Mouse (Mus musculus): ENCODE measurements around the gene Tbc1d23. TPM values are rescaled to one million over a fixed set of nuclear protein-coding genes. Genes with fewer than 3 reads are reported as not detected.

Gene Tbc1d23
- 5.4 and 21.4 TPM in 2 replicates for polyA plus RNA-seq (2011; ENCODE audit: insufficient read depth, insufficient read length, low replicate concordance, missing spikeins)

- WGBS, result under 1% methylated on average over 41 of the region's 42 CpGs
These were observed at the start of gene Tbc1d23 for GRCm38 (mm10) chr16:57231089-57231936. Tbc1d23 (minus strand) TSS chr16:57231504.

GRCm38 (mm10) chr16:57280221-57281217 is 49.2 kb upstream of the Tbc1d23 start:
- TF ChIP-seq POLR2A (IDR thresholded peaks at IDR 0.05; ENCODE audit: borderline replicate concordance, control insufficient read depth, low read depth, low read length), result no peak
- WGBS, result 67% methylated on average over 31 of the region's 31 CpGs
- no peaks in the 10 kb centered on the region for H3K4me1 ChIP-seq (ENCODE audit: control insufficient read depth, insufficient read depth, low read length)
- H3K27ac ChIP-seq (ENCODE audit: control insufficient read depth, insufficient read depth, low read depth, low read length, poor library complexity), result no peak overlapping the region
- no peak overlapping the region for H3K4me3 ChIP-seq (replicated peaks; ENCODE audit: control insufficient read depth, low read depth, low read length)

More at GRCm38 (mm10) chr16:57231089-57231936, at the start of gene Tbc1d23:
- Histone ChIP-seq H3K4me1 (ENCODE audit: control insufficient read depth, insufficient read depth, low read length) (no peaks in the 10 kb centered on the region), H3K27ac (ENCODE audit: control insufficient read depth, insufficient read depth, low read depth, low read length, poor library complexity) (peak within 1 kb of the TSS; percentile 81), H3K4me3 (replicated peaks; ENCODE audit: control insufficient read depth, low read depth, low read length) (peak within 1 kb of the TSS; percentile 80)
- TF ChIP-seq POLR2A (IDR thresholded peaks at IDR 0.05; ENCODE audit: borderline replicate concordance, control insufficient read depth, low read depth, low read length), result peak; percentile 58
- no peak for TF ChIP-seq CTCF (IDR thresholded peaks at IDR 0.05; ENCODE audit: control insufficient read depth, insufficient read depth, low read length)

- H3K4me3 ChIP-seq (replicated peaks; ENCODE audit: control insufficient read depth, low read depth, low read length), result no peak overlapping the region
- WGBS, result 78% methylated on average over 12 of the region's 12 CpGs
- no peak overlapping the region for H3K27ac ChIP-seq (ENCODE audit: control insufficient read depth, insufficient read depth, low read depth, low read length, poor library complexity)
- no peaks in the 10 kb centered on the region for H3K4me1 ChIP-seq (ENCODE audit: control insufficient read depth, insufficient read depth, low read length)
- TF ChIP-seq POLR2A (IDR thresholded peaks at IDR 0.05; ENCODE audit: borderline replicate concordance, control insufficient read depth, low read depth, low read length), result no peak
- TF ChIP-seq CTCF (IDR thresholded peaks at IDR 0.05; ENCODE audit: control insufficient read depth, insufficient read depth, low read length), result no peak
These were observed 47.8 kb upstream of the Tbc1d23 start for GRCm38 (mm10) chr16:57278976-57279626.

GRCm38 (mm10) chr16:57269751-57270150 is 38.4 kb upstream of the Tbc1d23 start:
- Histone ChIP-seq H3K4me1 (ENCODE audit: control insufficient read depth, insufficient read depth, low read length) (no peaks in the 10 kb centered on the region), H3K27ac (ENCODE audit: control insufficient read depth, insufficient read depth, low read depth, low read length, poor library complexity) (no peak overlapping the region), H3K4me3 (replicated peaks; ENCODE audit: control insufficient read depth, low read depth, low read length) (no peak overlapping the region)
- WGBS, result 92% methylated on average over 13 of the region's 13 CpGs
- TF ChIP-seq POLR2A (IDR thresholded peaks at IDR 0.05; ENCODE audit: borderline replicate concordance, control insufficient read depth, low read depth, low read length), result no peak
- no peak for TF ChIP-seq CTCF (IDR thresholded peaks at IDR 0.05; ENCODE audit: control insufficient read depth, insufficient read depth, low read length)

- TF ChIP-seq CTCF (IDR thresholded peaks at IDR 0.05; ENCODE audit: control insufficient read depth, insufficient read depth, low read length), result no peak
- TF ChIP-seq POLR2A (IDR thresholded peaks at IDR 0.05; ENCODE audit: borderline replicate concordance, control insufficient read depth, low read depth, low read length), result no peak
These were observed 36.9 kb upstream of the Tbc1d23 start for GRCm38 (mm10) chr16:57268058-57268841.

GRCm38 (mm10) chr16:57267068-57267467 is 35.8 kb upstream of the Tbc1d23 start:
- TF ChIP-seq CTCF (IDR thresholded peaks at IDR 0.05; ENCODE audit: control insufficient read depth, insufficient read depth, low read length), result no peak
- no peak for TF ChIP-seq POLR2A (IDR thresholded peaks at IDR 0.05; ENCODE audit: borderline replicate concordance, control insufficient read depth, low read depth, low read length)
- H3K27ac ChIP-seq (ENCODE audit: control insufficient read depth, insufficient read depth, low read depth, low read length, poor library complexity), result no peak overlapping the region
- no peaks in the 10 kb centered on the region for H3K4me1 ChIP-seq (ENCODE audit: control insufficient read depth, insufficient read depth, low read length)
- H3K4me3 ChIP-seq (replicated peaks; ENCODE audit: control insufficient read depth, low read depth, low read length), result no peak overlapping the region
- WGBS, result 35% methylated on average over 1 of the region's 1 CpGs

More at GRCm38 (mm10) chr16:57268058-57268841, 36.9 kb upstream of the Tbc1d23 start:
- no peak overlapping the region for H3K27ac ChIP-seq (ENCODE audit: control insufficient read depth, insufficient read depth, low read depth, low read length, poor library complexity)
- no peaks in the 10 kb centered on the region for H3K4me1 ChIP-seq (ENCODE audit: control insufficient read depth, insufficient read depth, low read length)
- WGBS, result 87% methylated on average over 14 of the region's 14 CpGs
- H3K4me3 ChIP-seq (replicated peaks; ENCODE audit: control insufficient read depth, low read depth, low read length), result no peak overlapping the region

GRCm38 (mm10) chr16:57260152-57260551 is 28.8 kb upstream of the Tbc1d23 start:
- H3K4me3 ChIP-seq (replicated peaks; ENCODE audit: control insufficient read depth, low read depth, low read length), result no peak overlapping the region
- H3K27ac ChIP-seq (ENCODE audit: control insufficient read depth, insufficient read depth, low read depth, low read length, poor library complexity), result no peak overlapping the region
- WGBS, result 82% methylated on average over 10 of the region's 10 CpGs
- no peaks in the 10 kb centered on the region; the same call in 1 of the 2 replicates for H3K4me1 ChIP-seq (ENCODE audit: control insufficient read depth, insufficient read depth, low read length)
- TF ChIP-seq CTCF (IDR thresholded peaks at IDR 0.05; ENCODE audit: control insufficient read depth, insufficient read depth, low read length) (no peak), POLR2A (IDR thresholded peaks at IDR 0.05; ENCODE audit: borderline replicate concordance, control insufficient read depth, low read depth, low read length) (no peak)

Measured in bone marrow, adult 2 months (tissue).